In the genomic region with DNA sequence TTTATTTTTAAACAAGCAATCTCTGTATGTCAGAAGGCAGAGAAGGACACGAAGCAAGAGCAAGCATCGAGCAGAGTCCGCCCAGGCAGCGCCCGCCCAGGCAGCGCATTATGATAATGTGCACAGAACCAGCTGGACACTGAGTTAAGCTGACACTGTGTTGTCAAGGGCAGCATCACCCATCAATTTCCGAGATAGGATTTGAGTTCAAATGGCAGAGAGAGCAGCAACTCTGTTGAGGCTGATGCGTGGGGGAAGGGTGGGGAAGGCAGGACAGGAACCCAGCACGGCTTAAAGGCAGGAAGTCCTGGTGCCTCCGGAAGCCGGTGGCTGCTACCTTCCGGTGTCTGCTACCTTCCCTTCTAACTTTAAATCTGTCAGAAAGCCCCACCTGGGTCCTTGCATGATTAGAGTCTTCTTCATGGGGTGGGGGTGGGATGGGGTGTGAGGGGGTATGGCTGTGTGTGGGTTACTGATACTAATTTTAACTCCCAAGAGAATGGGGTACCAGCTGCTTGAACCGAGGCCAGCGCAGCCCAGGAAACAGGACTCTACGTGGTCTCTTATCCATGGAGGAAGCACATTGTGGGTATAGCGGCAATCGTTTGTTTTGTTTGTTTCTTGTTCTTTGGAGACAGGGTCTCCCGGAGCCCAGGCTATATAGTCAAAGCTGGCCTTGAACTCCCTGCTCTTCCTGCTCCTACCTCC, we compare ENCODE assay signal across 8 mouse cellular contexts.
DNase-seq lines count a peak whose midpoint lies in the region; ATAC-seq and TF ChIP-seq lines count a peak whose summit lies in the region.

No protein-coding gene starts in this region.

- peak; percentile 69 for ATAC-seq in hindbrain, embryonic 13.5 days (ENCODE audit: low FRiP score)
- no peak for ATAC-seq in lung, embryonic 15.5 days (ENCODE audit: borderline replicate concordance, extremely low read depth, low FRiP score, low TSS enrichment)
- ATAC-seq in neural tube, embryonic 15.5 days (ENCODE audit: low FRiP score): peak; percentile 51

- peak overlapping the region; percentile 42 for H3K4me2 ChIP-seq in hindbrain, embryonic 13.5 days
- H3K4me2 ChIP-seq in lung, embryonic 15.5 days: peak overlapping the region; percentile 7; the same call in 1 of the 2 replicates
- H3K4me2 ChIP-seq in neural tube, embryonic 15.5 days: peak overlapping the region; percentile 38

- H3K36me3 ChIP-seq in hindbrain, embryonic 13.5 days: no peaks in the 10 kb centered on the region
- no peaks in the 10 kb centered on the region for H3K36me3 ChIP-seq in lung, embryonic 15.5 days
- no peaks in the 10 kb centered on the region for H3K36me3 ChIP-seq in neural tube, embryonic 15.5 days

- TF ChIP-seq POLR2A in brain, embryonic 14.5 days (IDR thresholded peaks at IDR 0.05; ENCODE audit: borderline replicate concordance, extremely low read depth, insufficient read depth, insufficient read length, poor library complexity, severe bottlenecking): no peak

- H3K9me3 ChIP-seq in hindbrain, embryonic 13.5 days: no peaks in the 10 kb centered on the region
- H3K9me3 ChIP-seq in lung, embryonic 15.5 days: no peaks in the 10 kb centered on the region
- H3K9me3 ChIP-seq in neural tube, embryonic 15.5 days (replicated peaks): no peaks in the 10 kb centered on the region

- no peaks in the 10 kb centered on the region for H3K27me3 ChIP-seq in hindbrain, embryonic 13.5 days
- H3K27me3 ChIP-seq in lung, embryonic 15.5 days: no peaks in the 10 kb centered on the region
- no peaks in the 10 kb centered on the region for H3K27me3 ChIP-seq in neural tube, embryonic 15.5 days (replicated peaks)

- peak overlapping the region; percentile 24 for H3K4me3 ChIP-seq in hindbrain, embryonic 13.5 days
- H3K4me3 ChIP-seq in lung, embryonic 15.5 days: no peak overlapping the region
- peak overlapping the region; percentile 25 for H3K4me3 ChIP-seq in neural tube, embryonic 15.5 days (replicated peaks)

- peak overlapping the region; percentile 72 for H3K27ac ChIP-seq in hindbrain, embryonic 13.5 days
- no peak overlapping the region for H3K27ac ChIP-seq in lung, embryonic 15.5 days
- peak overlapping the region; percentile 24 for H3K27ac ChIP-seq in neural tube, embryonic 15.5 days (replicated peaks)

- H3K4me1 ChIP-seq in hindbrain, embryonic 13.5 days (replicated peaks): peaks cover 47% of the 10 kb centered on the region
- H3K4me1 ChIP-seq in lung, embryonic 15.5 days: no peaks in the 10 kb centered on the region
- peaks cover 18% of the 10 kb centered on the region for H3K4me1 ChIP-seq in neural tube, embryonic 15.5 days

- 36% methylated on average over 18 of the region's 18 CpGs for WGBS in hindbrain, embryonic 13.5 days
- WGBS in lung, embryonic 15.5 days: 52% methylated on average over 18 of the region's 18 CpGs
- WGBS in neural tube, embryonic 15.5 days: 27% methylated on average over 18 of the region's 18 CpGs

- peak; percentile 19 for DNase-seq in ES-CJ7 (ENCODE audit: low read depth, low spot score)
- peak; percentile 67 for DNase-seq in brain, embryonic 14.5 days (ENCODE audit: low read depth)
- no peak for DNase-seq in frontal cortex, postnatal 10 days (ENCODE audit: low spot score in 2 of 2)
- no peak for DNase-seq in right cerebral cortex, postnatal 10 days (ENCODE audit: low spot score in 2 of 2)
- no peak for DNase-seq in cerebellum, adult 11-12 months

- 0 out of 2 replicates have a peak overlapping the region, but pooled peaks have one; percentile 19 for H3K9ac ChIP-seq in hindbrain, embryonic 13.5 days
- no peak overlapping the region for H3K9ac ChIP-seq in lung, embryonic 15.5 days
- no peak overlapping the region for H3K9ac ChIP-seq in neural tube, embryonic 15.5 days (replicated peaks)

- no peak for TF ChIP-seq CTCF in brain, embryonic 14.5 days (IDR thresholded peaks at IDR 0.05; ENCODE audit: borderline replicate concordance, extremely low read depth, insufficient read depth, insufficient read length)

Comparison
In these comparisons a context has a peak if more than half of its experiments do, and no peak if none do; other contexts are left out.
1. DNase-seq: peak in ES-CJ7 (single experiment) and brain, embryonic 14.5 days (single experiment); none in frontal cortex, postnatal 10 days (0 of 2), right cerebral cortex, postnatal 10 days (0 of 2) and cerebellum, adult 11-12 months (single experiment).
2. Peak in every context shown above with its lines, with median percentiles within 50 percentile points of each other: H3K4me2 ChIP-seq.